Mouse (Mus musculus) brain, adult 10 weeks (tissue): Measurements from ENCODE around the gene Hist1h1c. TPM values are rescaled to one million over a fixed set of nuclear protein-coding genes. Genes with fewer than 3 reads are reported as not detected.

Experiments used
- polyA plus RNA-seq: library from polyadenylated mRNA; stranded (reverse); fragments of 350-450 nt; fragmentation: Illumina TruSeq; extraction: RNeasy Lipid Tissue Mini Kit (QIAGEN cat#74804); gene quantifications from one replicate; pipeline ENCODE4 v1.2.3, GENCODE M21; 2015; ENCODE audit warnings: low read depth, low replicate concordance

The Hist1h1c gene
- polyA plus RNA-seq = 35.3 TPM

DNA sequence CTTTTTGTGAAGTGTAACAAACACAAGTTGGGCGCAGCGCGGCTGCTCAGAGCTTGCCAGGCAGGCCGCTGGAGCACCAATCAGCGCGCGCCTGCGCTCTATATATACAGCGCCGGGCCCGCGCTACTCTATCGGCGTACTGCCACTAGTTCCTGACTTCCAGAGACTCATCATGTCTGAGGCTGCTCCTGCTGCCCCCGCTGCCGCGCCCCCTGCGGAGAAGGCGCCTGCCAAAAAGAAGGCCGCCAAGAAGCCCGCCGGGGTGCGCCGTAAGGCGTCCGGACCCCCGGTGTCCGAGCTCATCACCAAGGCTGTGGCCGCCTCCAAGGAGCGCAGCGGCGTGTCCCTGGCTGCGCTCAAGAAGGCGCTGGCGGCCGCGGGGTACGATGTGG lies at the start of gene Hist1h1c:
TSS of gene Hist1h1c (plus strand) at position 132 of the 392 bp plus-strand sequence.

GRCm38 (mm10) chr13:23695514-23695913 lies 43.1 kb upstream of the Hist1h1c start, which contains the start of gene Hist1h1t:
Gene Hist1h1t (plus strand): TSS chr13:23695814.

DNA sequence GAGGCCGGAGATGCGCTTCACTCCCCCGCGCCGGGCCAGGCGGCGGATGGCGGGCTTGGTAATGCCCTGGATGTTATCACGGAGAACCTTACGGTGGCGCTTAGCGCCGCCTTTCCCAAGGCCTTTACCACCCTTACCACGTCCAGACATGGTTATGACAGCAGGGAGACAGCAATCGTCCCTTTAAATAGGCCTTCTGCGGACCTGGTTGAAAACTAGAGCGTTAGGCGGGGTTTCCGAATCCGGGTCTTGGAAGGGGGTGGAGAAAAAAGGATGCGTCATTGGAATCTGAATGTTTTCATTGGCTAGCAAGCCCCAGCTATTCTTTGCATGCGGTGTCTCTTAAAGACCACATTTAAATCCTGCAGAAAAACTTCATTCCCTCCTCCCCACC lies 40.3 kb upstream of the Hist1h1c start, which contains the start of gene Hist1h4c:
TSS of gene Hist1h4c (minus strand) at position 155 of the 394 bp plus-strand sequence.

DNA sequence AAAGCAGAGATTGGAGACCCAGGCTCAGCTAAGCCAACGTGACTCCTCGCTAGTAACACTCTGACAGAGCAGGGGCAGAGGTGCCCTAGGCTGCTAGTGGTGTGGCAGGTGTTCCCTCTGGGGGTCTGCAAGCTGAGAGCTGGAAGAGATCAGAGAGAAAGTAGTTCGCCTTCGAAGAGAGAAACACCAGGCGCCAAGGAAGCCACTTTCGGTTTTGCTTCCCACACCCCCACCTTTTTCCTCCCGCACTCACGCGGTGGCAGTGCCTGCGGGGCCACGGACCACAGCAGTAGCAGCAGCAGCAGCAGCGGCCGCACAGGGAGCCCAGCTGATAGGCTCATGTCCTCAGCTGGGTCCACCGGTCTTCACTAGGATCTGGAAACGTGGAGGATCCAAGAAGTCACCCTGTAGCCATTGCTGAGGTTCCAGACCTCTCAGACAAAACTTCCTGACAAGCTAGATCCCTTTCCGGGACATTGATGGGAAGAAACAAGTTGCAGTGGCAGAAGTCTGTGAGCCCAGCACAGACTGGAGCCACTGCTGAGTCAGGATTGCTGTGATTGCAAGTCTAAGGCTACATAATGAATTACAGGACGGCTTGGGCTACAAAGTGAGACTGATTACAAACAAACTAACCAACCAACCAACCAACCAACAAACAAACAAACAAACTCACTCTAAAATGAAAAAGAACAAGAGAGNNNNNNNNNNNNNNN lies 28.1 kb upstream of the Hist1h1c start, which contains the start of gene Hfe:
TSS of gene Hfe (minus strand) at position 481 of the 716 bp plus-strand sequence.

GRCm38 (mm10) chr13:23745381-23746161 lies 7.0 kb downstream of the Hist1h1c start, which contains the start of gene Hist1h3c:
Gene Hist1h3c (minus strand): TSS chr13:23745602.

DNA sequence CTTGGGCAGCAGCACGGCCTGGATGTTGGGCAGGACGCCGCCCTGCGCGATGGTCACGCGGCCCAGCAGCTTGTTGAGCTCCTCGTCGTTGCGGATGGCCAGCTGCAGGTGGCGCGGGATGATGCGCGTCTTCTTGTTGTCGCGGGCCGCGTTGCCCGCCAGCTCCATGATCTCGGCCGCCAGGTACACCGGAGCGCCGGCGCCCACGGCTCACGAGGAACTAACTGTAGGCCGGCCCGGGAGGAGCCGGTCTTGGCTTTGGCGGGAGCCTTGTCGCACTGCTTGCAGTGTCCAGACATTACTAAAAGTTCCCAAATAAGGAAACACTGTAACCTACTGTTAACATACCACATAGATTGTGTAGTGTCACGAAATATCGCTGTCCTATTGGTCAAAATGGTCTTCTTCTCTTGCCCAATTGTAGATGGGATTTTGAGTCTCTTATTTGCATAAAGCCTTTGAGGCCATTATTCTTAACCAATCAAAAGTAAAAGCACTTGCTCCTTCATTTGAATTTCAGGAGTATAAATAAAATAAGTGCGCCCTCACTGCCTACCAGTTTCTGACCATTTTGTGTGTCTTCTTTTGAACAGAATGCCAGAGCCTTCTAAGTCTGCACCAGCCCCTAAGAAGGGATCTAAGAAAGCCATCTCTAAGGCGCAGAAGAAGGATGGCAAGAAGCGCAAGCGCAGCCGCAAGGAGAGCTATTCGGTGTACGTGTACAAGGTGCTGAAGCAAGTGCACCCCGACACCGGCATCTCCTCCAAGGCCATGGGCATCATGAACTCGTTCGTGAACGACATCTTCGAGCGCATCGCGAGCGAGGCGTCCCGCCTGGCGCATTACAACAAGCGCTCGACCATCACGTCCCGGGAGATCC lies 7.8 kb downstream of the Hist1h1c start, which contains the start of gene Hist1h2bb:
TSS of gene Hist1h2bb (plus strand) at position 534 of the 880 bp plus-strand sequence.

DNA sequence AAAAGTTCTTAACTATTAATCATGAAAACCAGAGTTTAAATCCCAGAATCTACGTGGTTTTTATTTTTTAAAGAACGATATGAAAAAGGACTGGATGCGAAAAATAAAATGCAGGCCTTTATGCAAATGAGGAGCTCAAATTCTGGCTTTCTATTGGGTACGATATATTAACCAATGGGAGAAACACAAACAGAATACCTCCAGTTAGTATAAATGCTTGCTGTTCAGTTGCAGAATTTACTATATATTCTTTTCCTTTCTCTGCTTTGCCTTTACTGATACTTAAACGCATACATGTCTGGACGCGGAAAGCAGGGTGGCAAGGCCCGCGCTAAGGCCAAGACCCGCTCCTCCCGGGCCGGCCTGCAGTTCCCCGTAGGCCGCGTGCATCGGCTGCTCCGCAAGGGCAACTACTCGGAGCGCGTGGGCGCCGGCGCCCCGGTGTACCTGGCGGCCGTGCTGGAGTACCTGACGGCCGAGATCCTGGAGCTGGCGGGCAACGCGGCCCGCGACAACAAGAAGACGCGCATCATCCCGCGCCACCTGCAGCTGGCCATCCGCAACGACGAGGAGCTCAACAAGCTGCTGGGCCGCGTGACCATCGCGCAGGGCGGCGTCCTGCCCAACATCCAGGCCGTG lies 12.3 kb downstream of the Hist1h1c start, which contains the start of gene Hist1h2ab:
TSS of gene Hist1h2ab (plus strand) at position 288 of the 639 bp plus-strand sequence.

GRCm38 (mm10) chr13:23752067-23752741 lies 13.6 kb downstream of the Hist1h1c start, which contains the start of gene Hist1h3b:
Gene Hist1h3b (plus strand): TSS chr13:23752267.

DNA sequence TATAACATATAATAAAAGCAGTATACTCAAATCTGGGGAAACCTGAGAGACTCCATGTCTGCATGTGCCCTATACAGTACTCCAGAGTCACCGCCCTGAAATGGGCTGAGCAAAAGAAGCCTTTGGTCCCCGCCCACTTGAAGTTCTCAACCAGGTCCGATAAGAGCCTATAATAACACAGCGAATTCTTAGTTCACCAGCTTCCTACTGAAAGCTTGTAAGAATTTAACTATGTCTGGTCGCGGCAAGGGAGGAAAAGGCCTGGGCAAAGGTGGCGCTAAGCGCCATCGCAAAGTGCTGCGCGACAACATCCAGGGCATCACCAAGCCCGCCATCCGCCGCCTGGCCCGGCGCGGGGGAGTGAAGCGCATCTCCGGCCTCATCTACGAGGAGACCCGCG lies 18.2 kb downstream of the Hist1h1c start, which contains the start of gene Hist1h4b:
TSS of gene Hist1h4b (plus strand) at position 224 of the 400 bp plus-strand sequence.

DNA sequence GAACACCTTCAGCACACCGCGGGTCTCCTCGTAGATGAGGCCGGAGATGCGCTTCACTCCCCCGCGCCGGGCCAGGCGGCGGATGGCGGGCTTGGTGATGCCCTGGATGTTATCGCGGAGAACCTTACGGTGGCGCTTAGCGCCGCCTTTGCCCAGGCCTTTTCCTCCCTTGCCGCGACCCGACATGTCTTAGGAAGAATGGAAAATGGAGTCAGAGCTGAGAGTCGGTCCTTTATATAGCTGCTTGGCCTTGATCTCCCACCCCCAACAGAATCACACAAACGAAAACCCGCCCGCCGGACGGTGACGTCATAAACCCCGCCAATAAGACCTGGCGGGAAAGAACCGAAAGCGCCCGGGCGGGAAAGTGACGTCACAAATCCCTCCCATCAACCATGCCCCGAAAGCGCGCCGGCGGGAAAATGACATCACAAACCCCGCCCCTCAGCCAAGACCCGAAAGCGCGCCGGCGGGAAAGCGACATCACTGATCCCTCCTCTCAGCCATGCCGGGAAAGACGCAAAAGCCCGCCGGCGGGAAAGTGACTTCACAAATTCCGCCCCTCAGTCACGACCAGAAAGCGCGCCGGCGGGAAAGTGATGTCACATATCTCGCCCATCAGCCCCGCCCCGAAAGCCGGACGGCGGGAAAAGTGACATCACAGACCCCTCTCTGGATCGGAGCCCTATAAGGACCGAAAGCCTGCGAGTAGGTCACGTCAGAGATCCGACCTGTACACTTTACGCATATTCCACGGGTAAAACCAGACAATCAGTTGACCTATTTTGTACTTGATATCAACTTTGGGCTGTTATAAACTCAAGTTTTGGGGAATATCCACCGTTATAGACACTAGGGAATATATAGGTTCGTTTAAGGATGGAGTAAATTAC lies 22.6 kb downstream of the Hist1h1c start, which contains the start of gene Hist1h4a:
TSS of gene Hist1h4a (minus strand) at position 259 of the 893 bp plus-strand sequence.

GRCm38 (mm10) chr13:23761871-23762821 lies 23.5 kb downstream of the Hist1h1c start, which contains the start of gene Hist1h3a:
Gene Hist1h3a (minus strand): TSS chr13:23762386.

GRCm38 (mm10) chr13:23763586-23764323 lies 25.1 kb downstream of the Hist1h1c start, which contains the start of gene Hist1h1a:
Gene Hist1h1a (plus strand): TSS chr13:23763666.

DNA sequence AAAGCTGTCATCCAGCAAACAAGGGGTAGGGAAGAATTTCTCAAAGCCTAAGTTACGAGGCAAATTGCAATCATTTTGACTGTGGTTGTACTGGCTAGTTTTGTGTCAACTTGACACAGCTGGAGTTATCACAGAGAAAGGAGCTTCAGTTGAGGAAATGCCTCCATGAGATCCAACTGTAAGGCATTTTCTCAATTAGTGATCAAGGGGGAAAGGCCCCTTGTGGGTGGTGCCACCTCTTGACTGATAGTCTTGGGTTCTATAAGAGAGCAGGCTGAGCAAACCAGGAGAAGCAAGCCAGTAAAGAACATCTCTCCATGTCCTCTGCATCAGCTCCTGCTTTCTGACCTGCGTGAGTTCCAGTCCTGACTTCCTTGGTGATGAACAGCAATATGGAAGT lies 31.0 kb downstream of the Hist1h1c start, which contains the start of gene Trim38:
TSS of gene Trim38 (plus strand) at position 301 of the 400 bp plus-strand sequence.

